Mouse (Mus musculus): ENCODE measurements around the gene Slc27a1. TPM values are rescaled to one million over a fixed set of nuclear protein-coding genes. Genes with fewer than 3 reads are reported as not detected.
A peak's percentile ranks its signal among the peaks of the same experiment; 100 is the strongest.

The Slc27a1 gene
- polyA plus RNA-seq, 1 experiment from 2014 or later: 29.4 TPM

- Histone ChIP-seq H3K4me1 (ENCODE audit: control insufficient read depth, insufficient read depth, low read length) (0 out of 2 replicates have a peak, but pooled peaks cover 5% of the 10 kb centered on the region), H3K36me3 (ENCODE audit: control insufficient read depth, insufficient read depth, low read length) (no peaks in the 10 kb centered on the region), H3K4me2 (replicated peaks; ENCODE audit: low read depth, low read length) (no peak overlapping the region), H3K9ac (replicated peaks; ENCODE audit: low read depth, low read length) (no peak overlapping the region), H3K9me3 (ENCODE audit: control insufficient read depth, low read depth, low read length) (0 out of 2 replicates have a peak, but pooled peaks cover 2% of the 10 kb centered on the region), H3K4me3 (ENCODE audit: low read depth, low read length) (no peak overlapping the region), H3K27ac (ENCODE audit: low read length) (no peak overlapping the region), H3K27me3 (ENCODE audit: control insufficient read depth, insufficient read depth, low read length) (peaks cover 26% of the 10 kb centered on the region)
- 82% methylated on average over 5 of the region's 5 CpGs for WGBS
- ATAC-seq (ENCODE audit: insufficient number of reproducible peaks, insufficient read depth, low FRiP score, low read depth): no peak
Observed at GRCm38 (mm10) chr8:71560765-71561164, 7.9 kb upstream of the Slc27a1 start.

- Histone ChIP-seq H3K9ac (replicated peaks; ENCODE audit: low read depth, low read length) (no peak overlapping the region), H3K4me2 (replicated peaks; ENCODE audit: low read depth, low read length) (no peak overlapping the region), H3K4me1 (ENCODE audit: control insufficient read depth, insufficient read depth, low read length) (0 out of 2 replicates have a peak, but pooled peaks cover 5% of the 10 kb centered on the region), H3K36me3 (ENCODE audit: control insufficient read depth, insufficient read depth, low read length) (no peaks in the 10 kb centered on the region), H3K9me3 (ENCODE audit: control insufficient read depth, low read depth, low read length) (0 out of 2 replicates have a peak, but pooled peaks cover 2% of the 10 kb centered on the region), H3K27me3 (ENCODE audit: control insufficient read depth, insufficient read depth, low read length) (peaks cover 26% of the 10 kb centered on the region), H3K27ac (ENCODE audit: low read length) (no peak overlapping the region), H3K4me3 (ENCODE audit: low read depth, low read length) (no peak overlapping the region)
- no peak for ATAC-seq (ENCODE audit: insufficient number of reproducible peaks, insufficient read depth, low FRiP score, low read depth)
- WGBS: 3% methylated on average over 15 of the region's 15 CpGs
Observed at GRCm38 (mm10) chr8:71561401-71561800, 7.3 kb upstream of the Slc27a1 start.

- Histone ChIP-seq H3K4me1 (ENCODE audit: control insufficient read depth, insufficient read depth, low read length) (0 out of 2 replicates have a peak, but pooled peaks cover 5% of the 10 kb centered on the region), H3K27me3 (ENCODE audit: control insufficient read depth, insufficient read depth, low read length) (peaks cover 17% of the 10 kb centered on the region; the same call in 1 of the 2 replicates), H3K36me3 (ENCODE audit: control insufficient read depth, insufficient read depth, low read length) (no peaks in the 10 kb centered on the region), H3K27ac (ENCODE audit: low read length) (no peak overlapping the region), H3K9ac (replicated peaks; ENCODE audit: low read depth, low read length) (no peak overlapping the region), H3K9me3 (ENCODE audit: control insufficient read depth, low read depth, low read length) (0 out of 2 replicates have a peak, but pooled peaks cover 2% of the 10 kb centered on the region), H3K4me2 (replicated peaks; ENCODE audit: low read depth, low read length) (peak overlapping the region; percentile 43), H3K4me3 (ENCODE audit: low read depth, low read length) (peak overlapping the region; percentile 10; the same call in 1 of the 2 replicates)
- under 1% methylated on average over 33 of the region's 33 CpGs for WGBS
- no peak for ATAC-seq (ENCODE audit: insufficient number of reproducible peaks, insufficient read depth, low FRiP score, low read depth)
Observed at GRCm38 (mm10) chr8:71562751-71563150, 5.9 kb upstream of the Slc27a1 start.

- Histone ChIP-seq H3K4me3 (ENCODE audit: low read depth, low read length) (no peak overlapping the region), H3K27me3 (ENCODE audit: control insufficient read depth, insufficient read depth, low read length) (0 out of 2 replicates have a peak, but pooled peaks cover 10% of the 10 kb centered on the region), H3K4me1 (ENCODE audit: control insufficient read depth, insufficient read depth, low read length) (peaks cover 11% of the 10 kb centered on the region; the same call in 1 of the 2 replicates), H3K36me3 (ENCODE audit: control insufficient read depth, insufficient read depth, low read length) (no peaks in the 10 kb centered on the region), H3K4me2 (replicated peaks; ENCODE audit: low read depth, low read length) (no peak overlapping the region), H3K27ac (ENCODE audit: low read length) (no peak overlapping the region), H3K9ac (replicated peaks; ENCODE audit: low read depth, low read length) (no peak overlapping the region), H3K9me3 (ENCODE audit: control insufficient read depth, low read depth, low read length) (0 out of 2 replicates have a peak, but pooled peaks cover 2% of the 10 kb centered on the region)
- no peak for ATAC-seq (ENCODE audit: insufficient number of reproducible peaks, insufficient read depth, low FRiP score, low read depth)
- WGBS: 85% methylated on average over 4 of the region's 4 CpGs
Observed at GRCm38 (mm10) chr8:71563992-71564391, 4.7 kb upstream of the Slc27a1 start.

- H3K27me3 ChIP-seq (ENCODE audit: control insufficient read depth, insufficient read depth, low read length): 0 out of 2 replicates have a peak, but pooled peaks cover 7% of the 10 kb centered on the region
- H3K27ac ChIP-seq (ENCODE audit: low read length): no peak within 1 kb of the TSS
- H3K9me3 ChIP-seq (ENCODE audit: control insufficient read depth, low read depth, low read length): 0 out of 2 replicates have a peak, but pooled peaks cover 2% of the 10 kb centered on the region
- H3K4me1 ChIP-seq (ENCODE audit: control insufficient read depth, insufficient read depth, low read length): peaks cover 19% of the 10 kb centered on the region
- no peak within 1 kb of the TSS for H3K4me2 ChIP-seq (replicated peaks; ENCODE audit: low read depth, low read length)
- ATAC-seq (ENCODE audit: insufficient number of reproducible peaks, insufficient read depth, low FRiP score, low read depth): no peak
- WGBS: 74% methylated on average over 3 of the region's 3 CpGs
- H3K36me3 ChIP-seq (ENCODE audit: control insufficient read depth, insufficient read depth, low read length): no peaks in the 10 kb centered on the region
- H3K4me3 ChIP-seq (ENCODE audit: low read depth, low read length): no peak within 1 kb of the TSS
- no peak within 1 kb of the TSS for H3K9ac ChIP-seq (replicated peaks; ENCODE audit: low read depth, low read length)
Observed at GRCm38 (mm10) chr8:71566501-71566900, 2.2 kb upstream of the Slc27a1 start, which contains the start of gene Nxnl1. TSS of gene Nxnl1 (minus strand) at chr8:71566601.

DNA sequence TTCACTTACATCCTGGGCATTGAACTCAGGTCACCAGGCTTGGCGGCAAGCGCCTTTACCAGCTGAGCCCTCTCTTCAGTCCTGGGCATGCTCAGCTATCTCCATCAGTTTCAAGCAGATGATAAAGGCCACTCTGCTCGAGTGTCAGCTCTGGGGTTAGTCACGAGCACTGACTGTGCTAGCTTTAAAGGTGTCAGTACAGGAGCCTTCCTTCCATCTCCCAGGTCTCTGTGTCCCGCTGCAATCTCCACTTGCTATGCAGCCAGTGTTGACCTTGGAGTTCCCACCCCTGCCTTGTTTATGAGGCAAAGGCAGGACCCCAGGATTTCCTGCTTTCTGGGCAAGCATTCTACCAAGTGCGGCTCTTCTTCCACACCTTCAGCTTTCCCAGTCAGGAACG lies 1.1 kb upstream of the Slc27a1 start:
- Histone ChIP-seq H3K27me3 (ENCODE audit: control insufficient read depth, insufficient read depth, low read length) (0 out of 2 replicates have a peak, but pooled peaks cover under 1% of the 10 kb centered on the region), H3K27ac (ENCODE audit: low read length) (no peak overlapping the region)

GRCm38 (mm10) chr8:71568941-71569340 lies 259 bp downstream of the Slc27a1 start:
- Histone ChIP-seq H3K9me3 (ENCODE audit: control insufficient read depth, low read depth, low read length) (0 out of 2 replicates have a peak, but pooled peaks cover 2% of the 10 kb centered on the region), H3K36me3 (ENCODE audit: control insufficient read depth, insufficient read depth, low read length) (no peaks in the 10 kb centered on the region), H3K4me2 (replicated peaks; ENCODE audit: low read depth, low read length) (peak overlapping the region; percentile 80), H3K4me1 (ENCODE audit: control insufficient read depth, insufficient read depth, low read length) (peaks cover 14% of the 10 kb centered on the region), H3K4me3 (ENCODE audit: low read depth, low read length) (peak overlapping the region; percentile 41), H3K27ac (ENCODE audit: low read length) (peak overlapping the region; percentile 46; the same call in 1 of the 2 replicates), H3K9ac (replicated peaks; ENCODE audit: low read depth, low read length) (0 out of 2 replicates have a peak overlapping the region, but pooled peaks have one; percentile 36), H3K27me3 (ENCODE audit: control insufficient read depth, insufficient read depth, low read length) (no peaks in the 10 kb centered on the region)
- WGBS: 25% methylated on average over 6 of the region's 6 CpGs
- no peak for ATAC-seq (ENCODE audit: insufficient number of reproducible peaks, insufficient read depth, low FRiP score, low read depth)

More for the DNA sequence above, 1.1 kb upstream of the Slc27a1 start:
- no peak for ATAC-seq (ENCODE audit: insufficient number of reproducible peaks, insufficient read depth, low FRiP score, low read depth)
- Histone ChIP-seq H3K36me3 (ENCODE audit: control insufficient read depth, insufficient read depth, low read length) (no peaks in the 10 kb centered on the region), H3K4me2 (replicated peaks; ENCODE audit: low read depth, low read length) (no peak overlapping the region), H3K9me3 (ENCODE audit: control insufficient read depth, low read depth, low read length) (0 out of 2 replicates have a peak, but pooled peaks cover 2% of the 10 kb centered on the region), H3K4me1 (ENCODE audit: control insufficient read depth, insufficient read depth, low read length) (peaks cover 17% of the 10 kb centered on the region), H3K4me3 (ENCODE audit: low read depth, low read length) (no peak overlapping the region), H3K9ac (replicated peaks; ENCODE audit: low read depth, low read length) (no peak overlapping the region)
- 72% methylated on average over 7 of the region's 7 CpGs for WGBS

DNA sequence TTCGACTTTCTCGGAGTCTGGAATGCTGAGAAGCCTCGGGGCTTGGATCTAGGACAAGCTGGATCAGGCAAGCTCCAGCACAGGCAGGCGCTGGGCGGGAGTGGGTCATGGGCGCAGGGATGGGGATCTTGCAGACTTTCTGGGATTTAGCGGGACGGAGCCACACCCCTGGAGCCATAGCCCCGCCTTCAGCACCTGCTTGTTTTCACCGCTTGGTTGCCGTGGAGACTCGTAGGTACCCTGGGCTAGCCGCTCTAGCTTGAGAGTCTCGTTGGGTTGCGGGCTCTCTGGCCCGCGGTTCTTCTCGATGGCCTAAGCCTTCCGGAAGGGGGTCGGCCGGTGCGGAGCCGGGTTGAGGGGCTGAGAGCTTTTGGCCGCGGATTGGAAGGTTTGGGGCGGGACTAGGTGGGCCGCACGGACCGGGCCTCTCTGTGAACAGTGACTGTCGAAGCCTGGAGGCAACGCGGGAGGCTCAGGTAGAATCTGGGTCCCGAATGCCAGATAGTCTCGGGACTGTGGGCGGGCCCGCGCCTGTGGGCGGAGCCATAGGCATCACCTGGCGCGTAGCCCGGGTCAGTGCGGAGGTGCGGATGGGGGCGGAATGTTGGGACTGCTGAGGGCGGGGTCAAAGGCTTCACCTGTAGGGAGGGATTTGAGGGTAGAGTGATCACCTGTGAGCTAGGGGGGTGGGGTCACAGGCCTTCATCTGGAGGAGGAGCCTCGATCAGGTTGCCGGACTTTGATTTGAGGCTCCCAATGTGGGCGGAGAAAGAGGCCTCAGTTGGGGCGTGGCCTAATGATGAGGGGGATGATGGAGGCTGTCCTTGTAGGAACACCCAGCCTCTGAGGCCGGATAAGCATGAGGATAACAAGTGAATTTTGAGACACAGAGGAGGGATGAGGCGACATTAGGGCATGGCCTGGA lies 946 bp downstream of the Slc27a1 start:
- Histone ChIP-seq H3K36me3 (ENCODE audit: control insufficient read depth, insufficient read depth, low read length) (no peaks in the 10 kb centered on the region), H3K9me3 (ENCODE audit: control insufficient read depth, low read depth, low read length) (no peaks in the 10 kb centered on the region), H3K9ac (replicated peaks; ENCODE audit: low read depth, low read length) (peak overlapping the region; percentile 36; the same call in 1 of the 2 replicates), H3K4me2 (replicated peaks; ENCODE audit: low read depth, low read length) (peak overlapping the region; percentile 80), H3K27me3 (ENCODE audit: control insufficient read depth, insufficient read depth, low read length) (no peaks in the 10 kb centered on the region), H3K27ac (ENCODE audit: low read length) (peak overlapping the region; percentile 46; the same call in 1 of the 2 replicates), H3K4me3 (ENCODE audit: low read depth, low read length) (peak overlapping the region; percentile 41), H3K4me1 (ENCODE audit: control insufficient read depth, insufficient read depth, low read length) (peaks cover 14% of the 10 kb centered on the region)
- under 1% methylated on average over 51 of the region's 51 CpGs for whole genome bisulfite sequencing
- peak; percentile 80 for ATAC-seq (ENCODE audit: insufficient number of reproducible peaks, insufficient read depth, low FRiP score, low read depth)
